Mouse (Mus musculus) adipose tissue, adult 10 weeks (tissue): ENCODE results near the gene 6820408C15Rik. TPM values are rescaled to one million over a fixed set of nuclear protein-coding genes. Genes with fewer than 3 reads are reported as not detected.

Source experiments
- polyA plus RNA-seq: library from polyadenylated mRNA; stranded (reverse); fragments of 350-450 nt; fragmentation: Illumina TruSeq; extraction: RNeasy Lipid Tissue Mini Kit (QIAGEN cat#74804); gene quantifications from one replicate; pipeline ENCODE4 v1.2.3, GENCODE M21; 2014; ENCODE audit warnings: low read depth, low replicate concordance

Gene 6820408C15Rik
- polyA plus RNA-seq, result 7.5 TPM

DNA sequence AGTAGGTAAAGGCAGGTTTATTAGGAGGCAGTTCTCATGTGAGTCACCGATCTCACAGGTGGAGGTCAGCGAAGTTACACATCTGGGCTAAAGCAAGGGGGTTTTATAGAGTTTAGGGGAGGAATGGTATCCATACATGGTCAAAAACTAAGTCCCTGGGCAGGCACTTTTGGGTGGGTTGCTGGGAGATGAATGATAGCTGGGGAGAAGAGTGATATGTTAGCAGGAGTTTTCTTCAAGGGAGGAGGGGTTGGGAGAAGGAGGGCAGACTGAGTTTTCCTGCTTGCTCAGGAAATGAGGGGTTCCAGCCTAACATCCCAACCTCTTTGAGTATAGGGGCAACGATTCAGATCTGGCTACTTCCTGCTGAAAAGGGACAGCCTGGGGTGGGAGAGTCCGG lies at the start of gene 6820408C15Rik:
6820408C15Rik (plus strand) TSS at position 301 of the 400 bp plus-strand sequence.

DNA sequence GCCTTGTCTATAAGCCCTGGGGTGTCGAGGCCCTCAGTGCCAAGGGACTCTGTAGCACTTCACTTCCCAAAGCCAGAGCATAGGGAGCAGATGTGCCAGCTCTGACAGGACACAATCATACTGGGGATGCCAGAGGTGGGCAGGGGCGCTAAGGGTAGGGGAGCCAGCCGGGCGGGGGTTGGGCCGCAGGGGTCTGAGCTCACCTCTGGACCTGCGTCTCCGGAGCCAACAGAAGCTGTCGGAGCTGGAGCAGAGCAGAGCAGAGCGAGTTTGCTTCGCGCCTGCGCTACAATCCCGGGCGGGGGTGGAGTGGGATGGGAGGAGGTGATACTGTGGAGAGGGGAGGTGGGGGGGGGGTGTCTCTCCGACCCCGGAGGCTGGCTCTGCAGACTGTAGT lies 39.0 kb upstream of the 6820408C15Rik start, which contains the start of gene Nrsn2:
Nrsn2 (minus strand) TSS at position 294 of the 397 bp plus-strand sequence.

DNA sequence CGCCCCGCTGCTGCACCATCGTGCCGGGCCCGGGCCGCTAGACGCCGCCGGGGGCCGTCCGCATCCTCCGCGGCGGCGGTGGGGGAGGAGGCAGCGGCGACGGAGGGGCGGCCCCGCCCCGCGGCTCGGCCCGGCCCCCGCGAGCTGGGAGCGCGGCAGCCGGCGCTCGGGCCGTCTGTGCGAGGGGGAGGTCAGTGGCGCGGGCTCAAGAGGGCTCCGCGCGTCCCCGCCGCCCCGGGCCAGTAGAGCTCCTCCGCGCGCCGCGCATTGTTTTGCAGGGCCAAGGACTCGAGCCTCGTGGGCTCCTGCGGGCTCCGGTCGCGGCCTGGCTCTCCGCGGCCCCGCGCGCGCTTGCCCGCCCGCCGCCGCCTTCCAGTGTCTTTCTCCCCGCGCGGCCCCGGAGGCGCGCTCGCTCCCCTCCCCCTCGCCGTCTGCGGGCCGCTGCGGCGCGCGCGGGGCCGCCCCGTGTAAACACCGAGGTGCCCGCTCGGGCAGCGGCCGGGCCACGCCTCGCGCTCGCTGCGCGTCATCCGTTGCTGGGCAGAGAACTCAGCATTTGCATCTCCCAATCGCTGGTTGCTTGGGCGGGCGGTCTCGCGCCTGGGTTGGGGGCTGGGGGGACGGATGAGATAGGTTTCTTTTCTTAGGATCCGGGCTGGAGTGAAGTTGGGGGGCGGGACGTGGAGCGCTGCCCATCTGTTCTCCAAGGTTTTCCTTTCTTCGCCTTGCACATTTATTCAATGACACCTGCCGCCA lies 17.5 kb upstream of the 6820408C15Rik start, which contains the start of gene Sox12:
Sox12 (minus strand) TSS at position 384 of the 756 bp plus-strand sequence.

DNA sequence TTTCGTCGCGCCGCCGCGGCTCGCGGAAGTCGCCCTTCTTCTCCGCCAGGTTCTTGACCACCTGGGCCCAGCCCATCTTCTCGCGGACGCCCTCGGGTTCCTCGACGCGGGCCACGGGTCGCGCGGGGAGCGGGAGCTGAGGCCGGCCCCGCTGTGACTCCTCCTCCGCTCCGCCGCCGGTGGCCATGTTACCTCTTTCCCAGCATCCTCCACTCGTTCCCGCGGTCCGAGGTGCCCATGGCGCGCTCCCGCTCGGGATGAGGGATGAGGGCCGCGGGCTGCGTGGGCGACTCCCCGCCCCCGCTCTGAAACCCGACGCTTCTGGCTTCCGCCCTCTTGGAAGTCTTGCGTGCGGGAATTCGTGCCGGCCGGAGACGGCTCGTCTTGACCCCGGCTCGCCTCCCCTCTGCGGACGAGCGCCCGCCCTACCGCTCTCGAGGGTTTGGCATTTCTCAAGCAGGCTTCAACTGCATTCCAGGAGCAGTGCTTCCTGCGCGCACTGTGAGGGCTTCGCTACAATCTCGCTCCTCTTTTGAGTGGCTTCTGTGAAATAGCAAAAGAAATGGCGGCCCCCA lies 709 bp upstream of the 6820408C15Rik start, which contains the start of gene Zcchc3:
Zcchc3 (minus strand) TSS at position 437 of the 575 bp plus-strand sequence.

DNA sequence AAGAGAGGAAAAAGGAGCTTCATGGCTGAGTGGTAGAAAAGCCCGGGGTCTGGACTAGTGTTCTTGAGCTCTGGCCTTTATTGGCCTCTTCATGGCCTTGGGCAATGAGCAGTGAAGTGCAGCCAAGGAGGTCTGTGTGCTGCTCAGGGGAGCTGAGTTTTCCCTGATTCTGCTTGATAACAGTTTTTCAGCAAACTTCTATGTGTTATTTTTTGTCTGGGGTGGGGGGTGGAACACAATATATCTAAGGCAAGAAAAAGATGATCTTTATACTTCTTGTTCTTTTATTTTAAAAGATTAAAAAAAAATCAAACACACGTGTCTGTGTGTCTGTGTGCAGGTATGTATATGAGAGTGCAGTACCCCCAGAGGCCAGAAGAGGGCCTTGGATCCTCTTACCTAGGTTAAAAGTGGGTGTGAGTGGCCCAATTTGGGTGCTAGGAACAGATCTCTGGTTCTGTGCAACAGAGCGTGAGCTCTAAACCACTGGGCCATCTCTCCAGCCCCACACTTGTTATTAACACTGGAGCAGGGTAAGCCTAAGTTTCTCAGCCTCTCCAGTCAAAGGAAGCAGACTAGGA lies 49.3 kb downstream of the 6820408C15Rik start, which contains the start of gene Defb23:
Defb23 (minus strand) TSS at position 51 of the 581 bp plus-strand sequence.

DNA sequence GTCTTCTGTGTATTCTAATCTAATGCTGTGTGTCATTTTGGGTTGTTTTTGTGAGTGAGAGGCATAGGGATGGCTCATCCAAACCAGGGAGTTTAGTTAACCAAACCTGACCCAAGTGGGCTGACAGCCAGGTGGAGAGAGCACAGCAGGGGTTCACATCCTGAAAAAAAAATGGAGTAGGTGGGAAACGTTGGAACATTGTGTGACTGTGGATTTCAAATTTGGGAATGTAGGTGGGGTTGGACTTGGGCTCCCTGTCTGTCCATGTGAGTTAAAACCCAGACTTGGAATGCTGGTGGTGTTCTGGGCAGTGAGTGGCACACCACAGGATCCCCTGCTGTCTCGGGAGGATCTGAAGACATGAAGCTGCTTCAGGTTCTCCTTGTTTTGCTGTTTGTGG lies 61.4 kb downstream of the 6820408C15Rik start, which contains the start of gene Defb20:
Defb20 (plus strand) TSS at position 301 of the 400 bp plus-strand sequence.

DNA sequence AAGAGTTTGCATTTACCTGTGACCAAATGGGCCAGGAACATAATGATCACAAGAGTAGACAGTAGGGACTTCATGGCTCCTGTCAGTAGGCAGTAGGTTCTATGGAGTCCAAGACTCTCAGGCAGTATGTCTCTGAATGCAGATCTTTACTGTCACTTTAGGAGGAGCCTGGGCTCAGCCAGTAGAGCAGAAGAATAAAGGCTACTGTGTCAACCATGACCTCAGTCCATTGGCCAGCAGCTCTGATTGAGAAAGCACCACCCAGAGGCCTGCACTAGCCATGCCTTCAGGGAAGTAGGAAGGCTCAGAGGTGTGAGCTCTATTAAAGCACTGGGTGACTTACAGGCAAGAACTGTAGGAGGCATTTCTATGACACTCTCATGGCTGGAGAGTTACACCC lies 74.7 kb downstream of the 6820408C15Rik start, which contains the start of gene Defb22:
Defb22 (minus strand) TSS at position 101 of the 400 bp plus-strand sequence.

Other genes with a start within 250 kb of the 6820408C15Rik start
- gene Csnk2a1, start 188.7 kb upstream of the 6820408C15Rik start, polyA plus RNA-seq, result 53.3 TPM
- gene Tbc1d20, start 121.8 kb upstream of the 6820408C15Rik start, polyA plus RNA-seq, result 64.9 TPM
- gene Rbck1, start 82.9 kb upstream of the 6820408C15Rik start, polyA plus RNA-seq, result 61.0 TPM
- 3.1 TPM for gene Trib3, start 71.6 kb upstream of the 6820408C15Rik start, polyA plus RNA-seq
- gene Nrsn2, start 38.9 kb upstream of the 6820408C15Rik start, polyA plus RNA-seq, result not detected
- 13.1 TPM for gene Sox12, start 17.5 kb upstream of the 6820408C15Rik start, polyA plus RNA-seq
- 6.4 TPM for gene Zcchc3, start 560 bp upstream of the 6820408C15Rik start, polyA plus RNA-seq
- gene Defb23, start 49.0 kb downstream of the 6820408C15Rik start, polyA plus RNA-seq, result 773 TPM
- 5,596 TPM for gene Defb20, start 61.5 kb downstream of the 6820408C15Rik start, polyA plus RNA-seq
- gene Defb22, start 74.6 kb downstream of the 6820408C15Rik start, polyA plus RNA-seq, result 725 TPM
- 117 TPM for gene Defb26, start 96.1 kb downstream of the 6820408C15Rik start, polyA plus RNA-seq
- 1,277 TPM for gene Defb28, start 102.7 kb downstream of the 6820408C15Rik start, polyA plus RNA-seq
- gene Defb29, start 124.5 kb downstream of the 6820408C15Rik start, polyA plus RNA-seq, result 321 TPM
- gene Gm17416, start 153.8 kb downstream of the 6820408C15Rik start, polyA plus RNA-seq, result 2,150 TPM
- 719 TPM for gene Defb21, start 157.2 kb downstream of the 6820408C15Rik start, polyA plus RNA-seq
- gene Defb19, start 164.7 kb downstream of the 6820408C15Rik start, polyA plus RNA-seq, result 22.8 TPM
- gene Defb45, start 183.8 kb downstream of the 6820408C15Rik start, polyA plus RNA-seq, result 531 TPM
- gene Defb36, start 188.7 kb downstream of the 6820408C15Rik start, polyA plus RNA-seq, result 6.9 TPM
- 4,016 TPM for gene Defb25, start 207.5 kb downstream of the 6820408C15Rik start, polyA plus RNA-seq
- 42.9 TPM for gene Rem1, start 211.4 kb downstream of the 6820408C15Rik start, polyA plus RNA-seq